Mouse (Mus musculus) stomach, postnatal 0 days (tissue): ENCODE measurements around the gene Manbal.

Experiments used
- CTCF ChIP-seq: IDR thresholded peaks from 2 replicates; pipeline ENCODE4 v1.5.1; 2016; ENCODE audit warnings: antibody characterized with exemption, low read depth, mild to moderate bottlenecking, moderate library complexity
- EP300 ChIP-seq: optimal IDR thresholded peaks from 2 replicates; pipeline ENCODE3; 2016; ENCODE audit warnings: antibody characterized with exemption

- TF ChIP-seq EP300 (no peak), CTCF (no peak)
Observed at GRCm38 (mm10) chr2:157431912-157432311, 64.5 kb downstream of the Manbal start.
